Mouse (Mus musculus) induced T-regulatory cell, adult 2 months (primary cell): ENCODE data around the gene 1700010B08Rik.
"Not testable (repeated sequence)": the region's sequence is repeated elsewhere in the genome, so short reads cannot be mapped to it uniquely, and the experiment has no call there.

Experiments used
- DNase-seq: peaks from one replicate; pipeline ENCODE4 v3.0.0-alpha.2; 2012; ENCODE audit warnings: low read depth

The 1700010B08Rik gene

GRCm38 (mm10) chr2:173719115-173719514, at the start of gene 1700010B08Rik:
TSS of gene 1700010B08Rik (plus strand) at chr2:173719415.
- DNase-seq = not testable (repeated sequence)

DNA sequence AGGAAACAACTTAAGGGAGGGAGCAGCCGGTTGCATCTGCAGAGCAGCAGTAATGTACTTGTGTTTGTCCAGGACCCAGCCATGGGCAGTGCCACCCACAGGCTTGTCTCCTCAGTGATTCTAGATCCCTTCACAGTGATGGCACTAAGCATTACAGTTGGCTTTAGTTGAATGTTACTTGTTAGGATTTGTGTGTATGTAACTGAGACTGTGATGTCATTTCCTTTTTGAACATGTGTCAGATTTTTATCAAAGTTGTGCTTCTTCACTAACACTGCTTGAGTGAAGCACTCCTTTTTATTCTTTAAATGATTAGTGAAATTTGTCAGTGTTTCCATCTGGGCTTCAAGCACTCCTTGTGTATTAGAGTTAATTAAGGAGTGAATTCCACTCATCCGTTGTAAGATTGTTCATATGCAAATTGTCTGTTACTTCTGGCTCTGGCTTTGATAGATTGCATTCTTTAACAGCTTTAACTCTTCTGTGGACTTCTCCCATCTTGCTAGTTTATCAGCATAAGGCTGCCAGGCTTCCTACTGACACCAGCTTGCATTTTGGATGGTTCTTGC, 46.8 kb upstream of the 1700010B08Rik start:
- peak; percentile 47 for DNase-seq

GRCm38 (mm10) chr2:173673469-173673868, 45.7 kb upstream of the 1700010B08Rik start:
- no peak for DNase-seq

DNA sequence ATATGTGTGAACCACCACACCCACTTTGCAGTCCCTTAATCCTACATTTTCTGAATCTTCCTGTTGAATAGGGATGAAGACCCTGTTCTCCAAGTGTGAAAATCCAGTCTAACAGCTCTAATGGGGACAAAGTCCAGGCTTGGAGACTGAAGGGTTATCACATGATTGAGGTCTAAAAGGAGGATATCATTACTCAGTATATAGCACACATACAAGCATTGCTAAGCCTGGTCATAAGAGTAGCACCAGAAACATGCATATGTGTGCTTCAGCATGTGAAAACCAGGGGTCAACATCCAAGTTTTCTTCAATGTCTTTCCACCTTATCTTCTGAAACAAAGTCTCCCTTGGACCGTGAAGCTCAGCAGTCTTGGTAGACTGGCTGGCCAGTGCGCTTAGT, 40.6 kb upstream of the 1700010B08Rik start:
- DNase-seq = no peak

DNA sequence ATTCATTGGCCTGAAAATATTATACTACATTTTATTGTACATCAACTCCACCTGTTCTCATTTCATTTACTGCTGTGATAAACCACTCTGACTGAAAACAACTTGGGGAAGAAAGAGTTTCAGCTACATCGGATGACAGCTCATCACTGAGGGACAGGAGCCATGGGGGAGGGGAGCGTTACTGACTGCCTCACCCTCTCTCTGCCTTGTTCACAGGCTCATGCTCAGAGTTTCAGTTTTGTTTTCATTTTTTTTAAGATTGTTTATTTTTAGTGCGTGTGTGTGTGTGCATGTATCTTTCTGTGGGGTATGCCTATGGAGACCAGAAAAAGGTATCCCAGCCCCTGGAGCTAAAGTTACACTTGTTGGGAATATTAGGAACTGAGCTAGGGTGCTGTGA, 40.0 kb upstream of the 1700010B08Rik start:
- DNase-seq = peak; percentile 88

DNA sequence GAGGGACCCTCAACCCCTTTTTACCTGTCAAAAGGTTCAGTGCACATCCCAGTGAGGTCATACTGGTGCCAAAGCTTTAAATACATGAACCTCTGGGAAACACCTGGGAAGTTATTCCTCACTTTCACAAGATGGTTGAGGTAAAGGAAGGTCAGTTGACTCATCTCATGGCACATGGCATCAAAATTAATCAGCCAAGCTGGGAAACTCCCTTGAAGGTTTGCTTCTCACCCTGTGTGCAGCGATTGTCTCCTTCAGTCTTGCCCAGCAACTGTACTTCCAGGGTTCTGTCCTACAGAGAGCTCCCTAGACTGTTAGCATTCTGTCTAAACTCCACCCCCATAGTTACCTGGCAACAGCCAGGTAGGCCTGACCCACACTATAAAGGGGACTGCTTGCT, 39.1 kb upstream of the 1700010B08Rik start:
- DNase-seq = peak; percentile 59

GRCm38 (mm10) chr2:173682773-173683172, 36.4 kb upstream of the 1700010B08Rik start:
- DNase-seq = no peak

DNA sequence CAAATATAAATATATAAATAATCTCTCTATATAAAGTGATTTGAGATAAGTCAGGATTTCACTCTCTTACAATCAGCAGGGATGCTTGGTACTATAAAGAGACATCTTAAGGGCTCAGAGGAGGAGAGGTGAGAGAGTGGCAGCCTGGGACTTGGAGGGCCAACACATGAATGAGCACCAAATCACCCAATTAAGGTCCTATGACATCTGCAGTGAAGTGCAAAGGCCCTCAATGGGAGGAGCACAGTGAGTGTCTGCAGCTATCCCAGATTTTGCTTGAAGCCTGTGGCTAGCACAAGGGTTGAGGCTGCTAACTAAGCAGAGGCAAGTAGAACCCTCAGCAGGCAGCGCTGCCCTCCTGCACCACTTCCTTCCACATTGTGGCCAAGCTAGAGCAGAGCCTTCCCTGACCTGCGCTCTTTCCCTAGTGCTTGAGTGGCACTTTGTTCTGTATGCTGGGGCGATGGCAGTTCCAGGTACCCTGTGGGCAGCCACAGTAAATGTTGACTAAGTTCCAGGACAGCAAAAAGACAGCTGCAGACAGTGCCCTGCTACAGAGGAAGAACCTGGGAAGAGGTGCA, 33.3 kb upstream of the 1700010B08Rik start:
- DNase-seq = no peak

DNA sequence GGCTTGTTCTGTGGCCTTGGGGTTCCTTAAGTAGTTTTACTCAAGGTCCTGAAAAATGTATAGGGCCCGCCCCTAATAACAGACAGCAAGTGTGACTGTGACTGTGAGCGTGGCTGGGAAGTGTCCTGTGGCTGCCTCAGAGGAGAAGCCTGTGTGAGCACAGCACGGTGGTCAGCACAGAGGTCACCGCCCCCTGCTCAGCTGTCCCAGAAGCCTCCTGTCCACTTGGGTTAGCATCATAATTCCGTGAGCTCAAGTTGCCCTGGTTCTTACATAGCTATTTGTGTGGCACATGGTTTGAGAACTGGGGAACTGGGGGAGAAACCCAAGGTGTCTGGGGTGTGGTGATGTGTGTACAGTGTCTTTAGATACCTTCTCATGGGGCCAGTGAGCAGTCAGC, 31.9 kb upstream of the 1700010B08Rik start:
- no peak for DNase-seq

GRCm38 (mm10) chr2:173689835-173690234, 29.4 kb upstream of the 1700010B08Rik start:
- no peak for DNase-seq

- no peak for DNase-seq
These were observed 27.5 kb upstream of the 1700010B08Rik start for GRCm38 (mm10) chr2:173691748-173692147.

DNA sequence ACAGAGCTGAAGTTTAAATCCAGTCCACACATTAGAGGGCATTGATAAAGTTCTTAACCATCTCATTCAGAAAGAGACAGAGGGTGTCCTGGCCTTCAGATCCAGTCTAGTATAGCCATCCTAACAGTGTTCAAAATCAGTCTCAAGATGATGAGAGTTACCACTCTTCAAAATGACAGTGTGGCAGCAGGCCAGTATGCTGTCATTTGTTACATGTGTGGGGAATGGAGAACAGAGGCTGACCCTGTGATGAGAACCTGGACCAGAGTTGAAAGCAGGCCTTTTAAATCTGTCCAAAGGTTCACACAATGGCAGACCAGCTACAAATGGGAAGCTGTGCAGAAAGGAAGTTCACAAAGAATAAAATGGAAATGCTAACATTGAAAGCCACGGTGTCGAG, 26.5 kb upstream of the 1700010B08Rik start:
- DNase-seq = no peak

GRCm38 (mm10) chr2:173698850-173699249, 20.4 kb upstream of the 1700010B08Rik start:
- no peak for DNase-seq

DNA sequence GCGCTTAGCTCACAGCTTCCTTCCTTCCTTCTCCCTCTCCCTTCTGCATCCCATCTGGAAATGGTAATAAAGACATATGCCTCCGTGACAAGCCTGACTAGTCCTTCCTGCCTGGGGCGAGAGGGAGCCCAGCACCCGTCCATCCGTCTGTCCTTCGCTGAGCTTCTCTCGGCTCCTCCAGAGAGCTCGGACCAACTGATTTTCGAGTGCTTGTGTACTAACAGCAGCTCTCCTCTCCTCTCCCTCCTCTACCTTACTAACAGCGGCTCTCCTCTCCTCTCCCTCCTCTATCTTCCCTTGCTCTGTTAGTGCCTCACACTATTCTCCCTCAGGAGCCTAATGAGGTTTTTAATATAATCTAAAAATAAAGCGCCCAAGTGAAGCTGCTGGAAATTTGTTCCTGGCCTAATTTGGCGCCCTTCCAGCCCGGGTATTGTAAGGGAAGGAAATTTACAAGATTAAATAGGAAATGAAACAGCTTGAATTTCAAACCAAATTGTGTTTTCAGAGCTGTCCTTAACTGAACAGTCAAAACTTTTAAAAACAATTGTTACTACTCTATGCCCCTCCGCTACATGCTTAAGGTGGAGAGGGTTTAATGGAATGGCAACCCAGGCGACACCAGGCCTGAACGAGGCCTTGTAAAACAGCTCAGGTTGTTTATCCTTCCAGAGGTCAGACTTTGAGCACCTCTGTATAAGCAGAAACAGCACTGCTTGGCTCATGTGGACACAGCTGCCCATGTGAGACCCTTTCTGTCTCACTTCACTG, 16.9 kb upstream of the 1700010B08Rik start:
- DNase-seq = no peak

DNA sequence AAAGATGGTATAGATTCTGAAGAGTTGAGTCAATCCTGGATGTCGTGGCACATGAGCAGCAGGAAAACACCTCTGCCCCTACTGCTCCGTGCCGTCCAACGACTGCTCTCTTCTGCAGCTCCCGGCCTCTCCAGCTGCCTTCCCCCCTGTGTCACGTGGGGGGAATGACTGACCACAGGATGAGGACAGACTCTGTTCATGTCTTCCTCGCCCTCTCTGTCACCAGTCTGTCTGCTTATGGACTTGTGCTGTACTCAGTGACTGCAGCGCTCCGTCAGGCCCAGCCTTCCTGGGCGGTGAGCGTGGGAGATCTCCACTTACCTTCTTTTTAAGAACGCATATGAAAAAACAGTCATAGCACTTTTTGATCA, 16.4 kb upstream of the 1700010B08Rik start:
- DNase-seq = no peak

DNA sequence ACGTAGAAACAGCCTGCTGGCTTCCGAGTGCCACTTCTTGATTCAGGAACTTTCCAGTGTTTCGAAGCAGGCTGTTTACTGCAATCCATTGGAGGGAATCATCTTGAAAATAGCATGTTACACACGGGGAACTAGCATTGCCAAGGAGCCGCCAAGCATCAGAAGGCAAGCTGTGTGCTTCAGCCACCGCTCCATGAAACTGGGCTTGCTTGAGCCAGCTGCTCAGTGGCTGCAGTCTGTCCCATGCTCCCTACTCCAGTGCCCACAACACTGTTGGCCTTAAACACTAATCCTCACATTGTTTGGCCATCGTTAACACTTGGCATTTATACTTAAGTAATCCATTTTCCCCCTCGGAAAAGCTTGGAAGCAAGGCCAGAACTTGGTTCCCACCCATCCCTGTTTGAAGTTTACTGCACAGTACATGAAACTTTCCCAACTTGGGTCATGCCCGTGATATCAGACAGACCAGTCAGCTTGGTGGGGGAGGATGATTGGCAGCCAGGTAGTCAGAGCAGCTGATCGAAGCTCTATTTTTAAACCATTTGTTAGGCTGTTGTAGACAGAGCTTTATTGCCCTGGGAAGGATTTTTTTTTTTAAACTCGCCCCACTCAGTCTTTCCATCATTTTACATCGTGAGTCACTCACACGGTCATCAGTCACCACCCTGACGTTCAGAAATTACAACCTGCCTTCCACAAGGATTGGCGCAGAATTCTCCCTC, 13.2 kb upstream of the 1700010B08Rik start:
- no peak for DNase-seq

DNA sequence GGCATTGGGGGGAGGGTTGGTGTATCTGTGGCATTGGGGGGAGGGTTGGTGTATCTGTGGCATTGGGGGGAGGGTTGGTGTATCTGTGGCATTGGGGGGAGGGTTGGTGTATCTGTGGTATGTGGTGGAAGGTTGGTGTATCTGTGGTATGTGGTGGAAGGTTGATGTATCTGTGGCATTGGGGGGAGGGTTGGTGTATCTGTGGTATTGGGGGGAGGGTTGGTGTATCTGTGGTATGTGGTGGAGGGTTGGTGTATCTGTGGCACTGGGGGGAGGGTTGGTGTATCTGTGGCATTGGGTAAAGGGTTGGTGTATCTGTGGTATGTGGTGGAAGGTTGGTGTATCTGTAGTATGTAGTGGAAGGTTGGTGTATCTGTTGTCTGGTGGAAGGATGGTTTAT, 11.6 kb upstream of the 1700010B08Rik start:
- DNase-seq = peak; percentile 20

- no peak for DNase-seq
These were observed 9.0 kb upstream of the 1700010B08Rik start for GRCm38 (mm10) chr2:173710193-173710592.

DNA sequence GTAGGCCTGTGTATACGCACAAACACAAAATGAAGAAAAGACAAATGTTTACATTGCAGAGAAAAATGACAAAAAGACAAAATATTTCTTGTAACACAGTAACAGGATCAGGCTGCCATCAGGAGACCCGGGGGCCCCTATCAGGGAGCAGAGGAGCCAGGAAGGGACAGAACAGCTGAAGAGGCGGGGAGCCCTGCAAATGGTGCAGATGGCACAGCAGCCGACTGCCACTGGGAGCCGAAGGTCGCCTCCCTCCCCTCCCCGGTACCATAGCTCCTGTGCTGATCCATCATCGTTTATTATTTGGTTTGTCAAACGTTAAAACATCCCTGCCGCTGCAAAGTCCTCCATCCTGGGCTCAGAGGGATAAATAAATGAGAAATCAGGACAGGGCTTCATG, 6.6 kb upstream of the 1700010B08Rik start:
- no peak for DNase-seq

GRCm38 (mm10) chr2:173713241-173713640, 6.0 kb upstream of the 1700010B08Rik start:
- no peak for DNase-seq

GRCm38 (mm10) chr2:173714620-173715218, 4.5 kb upstream of the 1700010B08Rik start:
- no peak for DNase-seq

DNA sequence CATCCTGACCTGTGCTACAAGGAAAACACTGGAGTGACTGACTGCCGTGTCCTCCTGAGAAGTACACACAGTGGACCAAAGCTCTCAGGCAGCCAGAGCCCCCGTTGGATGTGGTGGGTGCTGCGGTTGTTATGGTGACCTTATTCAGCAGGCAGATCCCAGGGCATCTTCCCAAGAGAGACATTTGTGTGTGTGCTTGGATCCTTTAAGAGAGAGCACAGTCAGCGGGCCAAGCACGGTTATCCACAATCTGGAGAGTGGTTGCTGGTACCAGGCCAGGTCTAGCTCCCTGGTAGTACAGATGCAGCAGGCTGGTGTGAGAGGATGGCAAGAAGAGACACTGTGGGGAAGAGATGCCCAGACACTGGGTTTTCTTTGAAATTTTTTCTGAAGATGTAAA, 2.2 kb upstream of the 1700010B08Rik start:
- DNase-seq = no peak
